Comparison of ENCODE assay signal across 9 mouse cellular contexts in genomic region chr5:96940170-96941086, GRCm38 (mm10). TPM values are rescaled to one million over a fixed set of nuclear protein-coding genes. Genes with fewer than 3 reads are reported as not detected.
DNase-seq lines count a peak whose midpoint lies in the region; ATAC-seq lines count a peak whose summit lies in the region.
"Had no signal": no experiment of that assay in that cellular context is flagged by ENCODE, and none has a peak within 500 bp of the region (broad histone marks: within the 10 kb centered on the region; RNA-seq: fewer than 3 reads in every experiment).

No protein-coding gene starts in this region.

- ATAC-seq in heart, embryonic 16.5 days (replicated peaks; ENCODE audit: extremely low read depth, insufficient read depth, low FRiP score): peak; percentile 60; the same call in 1 of the 2 replicates
- no peak for ATAC-seq in frontal cortex, adult (ENCODE audit: low TSS enrichment)

- no peak overlapping the region for H3K4me2 ChIP-seq in heart, embryonic 16.5 days (ENCODE audit: low read depth, low read length)

- H3K36me3 ChIP-seq in heart, embryonic 16.5 days (ENCODE audit: control insufficient read depth, insufficient read depth): no peaks in the 10 kb centered on the region

- H3K4me3 ChIP-seq in heart, embryonic 16.5 days (ENCODE audit: low read length): no peak overlapping the region

- peak; percentile 33 to 49 for DNase-seq in heart, adult 18-20 months
- no peak for DNase-seq in heart, postnatal 25 days (ENCODE audit: low spot score)
- peak; percentile 62 for DNase-seq in 3T3-L1 (ENCODE audit: low read depth, low spot score)
- peak; percentile 27 for DNase-seq in kidney, postnatal 10 days
- no peak for DNase-seq in testis, postnatal 10 days (ENCODE audit: low spot score)
- DNase-seq in thymus, postnatal 14 days: no peak
- DNase-seq: thymus, postnatal 25 days had no signal

- no peaks in the 10 kb centered on the region for H3K9me3 ChIP-seq in heart, embryonic 16.5 days (replicated peaks; ENCODE audit: control insufficient read depth, low read length)

- H3K4me1 ChIP-seq in heart, embryonic 16.5 days (ENCODE audit: control insufficient read depth, insufficient read depth, low read length): peaks cover 11% of the 10 kb centered on the region

- no peaks in the 10 kb centered on the region for H3K27me3 ChIP-seq in heart, embryonic 16.5 days (ENCODE audit: control insufficient read depth, insufficient read depth, low read length)

- intact Hi-C loops in heart, postnatal 25 days (cut with DNase I): no loop called here

- whole genome bisulfite sequencing in heart, embryonic 16.5 days: 65% methylated on average over 12 of the region's 12 CpGs

- no peak overlapping the region for H3K27ac ChIP-seq in heart, embryonic 16.5 days (ENCODE audit: low read length)

- no peak overlapping the region for H3K9ac ChIP-seq in heart, embryonic 16.5 days (ENCODE audit: low read length)

RNA-seq across cellular contexts. Expression of gene Bmp2k, which starts 57.1 kb away (rescaled TPM):
- 1 to 10 TPM; 6.7 to 7.0 TPM for total RNA-seq in heart, adult 18-20 months (2021)
- total RNA-seq in heart, postnatal 25 days (2021): 10 to 100 TPM in 1 of 2 experiments, 1 to 10 TPM in 1; 8.4 to 10.4 TPM
- 6.6 and 7.4 TPM in 2 replicates for polyA plus RNA-seq in heart, embryonic 16.5 days (2015; fragmentation: Nextera tagmentation; extraction: Ambion mirVana)

Comparison
In these comparisons a context has a peak if more than half of its experiments do, and no peak if none do; other contexts are left out.
1. DNase-seq: peak in heart, adult 18-20 months (2 of 2), 3T3-L1 (single experiment) and kidney, postnatal 10 days (single experiment); none in heart, postnatal 25 days (single experiment), testis, postnatal 10 days (single experiment) and thymus, postnatal 14 days (single experiment).